Mouse (Mus musculus): ENCODE measurements around the gene Lpp.

DNA sequence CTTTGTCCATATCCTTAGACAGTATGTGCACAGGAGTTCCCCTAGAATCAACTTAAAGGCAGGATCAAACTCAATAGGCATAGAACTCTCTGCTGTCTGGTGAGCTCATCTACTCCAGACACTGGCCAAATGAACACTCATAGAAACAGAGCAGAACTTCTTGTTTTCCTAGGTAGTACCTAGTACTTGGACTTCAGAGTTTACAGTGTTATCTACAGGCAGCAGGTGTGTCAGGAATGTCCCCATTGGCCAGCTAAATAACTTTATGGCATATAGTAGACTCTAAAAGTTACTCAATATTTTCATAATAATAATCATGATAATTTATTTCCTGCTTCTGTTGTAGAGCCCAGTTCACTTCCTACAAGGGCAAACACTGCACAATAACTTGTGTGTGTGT lies 16.8 kb upstream of the Lpp start:
- TF ChIP-seq BHLHE40 (IDR thresholded peaks at IDR 0.05; ENCODE audit: low read depth, low read length): no peak
- no peak for TF ChIP-seq MYC (IDR thresholded peaks at IDR 0.05; ENCODE audit: low read depth, low read length)
- no peak for TF ChIP-seq UBTF (IDR thresholded peaks at IDR 0.05; ENCODE audit: low read depth, low read length)
- no peak for TF ChIP-seq CTCF (conservative IDR thresholded peaks at IDR 0.05 in 1 of 2, IDR thresholded peaks at IDR 0.05 in 1 of 2; ENCODE audit: low read depth in 2 of 2, low read length in 2 of 2)
- no peak for TF ChIP-seq CHD1 (IDR thresholded peaks at IDR 0.05; ENCODE audit: low read depth, low read length)
- no peak for TF ChIP-seq ETS1 (conservative IDR thresholded peaks at IDR 0.05; ENCODE audit: low read depth, low read length)
- TF ChIP-seq CHD2 (IDR thresholded peaks at IDR 0.05; ENCODE audit: low read length): no peak
- TF ChIP-seq JUND (conservative IDR thresholded peaks at IDR 0.05; ENCODE audit: low read depth, low read length): no peak
- TF ChIP-seq ZC3H11A (IDR thresholded peaks at IDR 0.05; ENCODE audit: low read depth, low read length): no peak
- TF ChIP-seq POLR2A (IDR thresholded peaks at IDR 0.05; ENCODE audit: low read depth, low read length): no peak
- TF ChIP-seq EP300 (IDR thresholded peaks at IDR 0.05; ENCODE audit: low read length): no peak
- no peak for TF ChIP-seq HCFC1 (IDR thresholded peaks at IDR 0.05; ENCODE audit: low read depth, low read length)

All from CH12.LX (cell line).